Mouse (Mus musculus) kidney, embryonic 16.5 days (tissue): ENCODE data around the gene Ddx46. TPM values are rescaled to one million over a fixed set of nuclear protein-coding genes. Genes with fewer than 3 reads are reported as not detected.

Experiments
- ATAC-seq: fragments of 200-750 bp; cut with Nextera tagmentation; 2 replicates; pipeline ENCODE4 v1.8.0; 2017; ENCODE audit warnings: moderate TSS enrichment; ENCODE audit not compliant: low FRiP score, low TSS enrichment
- H3K27ac ChIP-seq: fragments of 300-500 bp; sonication (generic); 2 replicates; pipeline ENCODE4 v1.5.1; 2014; ENCODE audit warnings: low read length
- H3K27me3 ChIP-seq: fragments of 300-500 bp; sonication (generic); 2 replicates; pipeline ENCODE4 v1.6.1; 2014; ENCODE audit warnings: low read length, control low read depth, mixed read lengths; ENCODE audit not compliant: insufficient read depth
- H3K36me3 ChIP-seq: fragments of 300-500 bp; sonication (generic); 2 replicates; pipeline ENCODE4 v1.6.1; 2014; ENCODE audit warnings: low read length, control low read depth, mixed read lengths; ENCODE audit not compliant: insufficient read depth
- H3K4me1 ChIP-seq: fragments of 300-500 bp; sonication (generic); 2 replicates; pipeline ENCODE4 v1.6.1; 2014; ENCODE audit warnings: low read length, control low read depth, mixed read lengths; ENCODE audit not compliant: insufficient read depth
- H3K4me2 ChIP-seq: fragments of 300-500 bp; sonication (generic); replicated peaks from 2 replicates; pipeline ENCODE4 v1.6.1; 2014; ENCODE audit warnings: low read depth, low read length
- H3K4me3 ChIP-seq: fragments of 300-500 bp; sonication (generic); 2 replicates; pipeline ENCODE4 v1.5.1; 2014; ENCODE audit warnings: mild to moderate bottlenecking, low read length
- H3K9ac ChIP-seq: fragments of 300-500 bp; sonication (generic); replicated peaks from 2 replicates; pipeline ENCODE4 v1.6.1; 2014; ENCODE audit warnings: low read length
- H3K9me3 ChIP-seq: fragments of 300-500 bp; sonication (generic); 2 replicates; pipeline ENCODE4 v1.6.1; 2016; ENCODE audit warnings: low read length, control low read depth
- WGBS: fragments of 180-500 bp; shearing (Covaris S2); extraction: QIAGEN DNeasy Blood & Tissue Kit; methylation state at CpG from one replicate; pipeline ENCODE4 v1.1.7; 2014; 5-methylcytosine and 5-hydroxymethylcytosine counted together
- polyA plus RNA-seq: library from polyadenylated mRNA; unstranded; fragments of >200 nt; fragmentation: Nextera tagmentation; extraction: Ambion mirVana; gene quantifications from 2 replicates; pipeline ENCODE4 v1.2.1, GENCODE M21; 2015

Gene Ddx46
- polyA plus RNA-seq, 1 experiment from 2014 or later: 37.5 TPM

DNA sequence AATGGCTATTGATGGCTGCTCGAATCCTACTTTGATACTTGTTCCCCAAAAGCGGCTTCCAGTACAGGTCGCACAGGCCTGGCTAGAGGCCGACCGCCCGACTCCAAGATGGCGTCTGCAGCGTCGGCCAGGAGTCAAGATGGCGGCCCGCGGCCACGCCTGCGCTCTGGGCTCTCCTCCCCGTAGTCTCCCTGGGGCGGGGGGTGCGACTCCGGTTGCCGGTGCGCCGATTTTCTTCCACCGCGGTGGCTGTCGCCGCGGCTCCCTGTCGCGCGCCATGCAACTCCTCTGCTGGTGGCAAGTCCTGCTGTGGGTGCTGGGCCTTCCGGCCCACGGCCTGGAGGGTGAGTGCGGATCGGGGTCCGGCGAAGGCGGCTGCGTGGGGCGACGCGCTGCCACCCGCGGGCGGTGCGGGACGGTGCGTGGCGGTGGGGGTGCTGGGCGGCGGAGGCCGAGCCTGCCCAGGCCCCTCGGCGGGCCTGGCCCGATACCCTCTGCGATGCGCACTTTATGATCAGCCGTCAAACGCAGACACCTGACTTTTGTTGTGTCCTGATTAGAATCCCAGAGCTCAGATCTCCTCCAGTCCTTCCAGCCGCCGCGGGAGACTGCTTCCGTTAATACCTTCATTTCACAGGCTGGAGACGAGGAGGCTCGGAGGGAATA, 79.8 kb downstream of the Ddx46 start, which contains the start of gene Txndc15:
Gene Txndc15 (plus strand): TSS at position 150 of the 666 bp plus-strand sequence.
- H3K9me3 ChIP-seq: no peaks in the 10 kb centered on the region
- H3K9ac ChIP-seq: peak within 1 kb of the TSS; percentile 89
- peaks cover 13% of the 10 kb centered on the region; the same call in 1 of the 2 replicates for H3K36me3 ChIP-seq
- peaks cover 6% of the 10 kb centered on the region; the same call in 1 of the 2 replicates for H3K4me1 ChIP-seq
- peak within 1 kb of the TSS; percentile 88 for H3K27ac ChIP-seq
- H3K4me2 ChIP-seq: peak within 1 kb of the TSS; percentile 66
- peak; percentile 93 for ATAC-seq
- peak within 1 kb of the TSS; percentile 80 for H3K4me3 ChIP-seq
- under 1% methylated on average over 63 of the region's 63 CpGs for WGBS
- no peaks in the 10 kb centered on the region for H3K27me3 ChIP-seq

DNA sequence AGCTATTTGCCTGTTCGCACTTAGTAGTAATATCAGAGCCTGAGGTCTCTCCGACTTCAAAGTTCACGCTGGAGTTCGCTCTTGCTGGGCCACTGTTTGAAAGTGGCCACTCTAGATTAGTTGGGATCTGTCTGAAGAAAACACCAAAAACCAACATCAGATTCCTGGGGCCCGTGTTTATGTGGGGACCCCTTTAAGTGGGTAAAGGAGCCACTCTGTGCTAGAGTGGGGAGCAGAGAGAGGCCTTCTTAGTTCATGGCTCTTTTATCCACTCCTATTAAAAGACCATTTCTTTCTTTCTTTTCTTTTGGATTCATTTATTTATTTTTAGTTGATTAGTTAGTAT, 80.3 kb downstream of the Ddx46 start:
- peak overlapping the region; percentile 89 for H3K9ac ChIP-seq
- H3K36me3 ChIP-seq: peaks cover 18% of the 10 kb centered on the region
- peaks cover 6% of the 10 kb centered on the region; the same call in 1 of the 2 replicates for H3K4me1 ChIP-seq
- no peak for ATAC-seq
- H3K4me3 ChIP-seq: peak overlapping the region; percentile 80
- peak overlapping the region; percentile 88 for H3K27ac ChIP-seq
- 1% methylated on average over 5 of the region's 5 CpGs for WGBS
- H3K9me3 ChIP-seq: no peaks in the 10 kb centered on the region
- H3K27me3 ChIP-seq: no peaks in the 10 kb centered on the region
- H3K4me2 ChIP-seq: peak overlapping the region; percentile 66

DNA sequence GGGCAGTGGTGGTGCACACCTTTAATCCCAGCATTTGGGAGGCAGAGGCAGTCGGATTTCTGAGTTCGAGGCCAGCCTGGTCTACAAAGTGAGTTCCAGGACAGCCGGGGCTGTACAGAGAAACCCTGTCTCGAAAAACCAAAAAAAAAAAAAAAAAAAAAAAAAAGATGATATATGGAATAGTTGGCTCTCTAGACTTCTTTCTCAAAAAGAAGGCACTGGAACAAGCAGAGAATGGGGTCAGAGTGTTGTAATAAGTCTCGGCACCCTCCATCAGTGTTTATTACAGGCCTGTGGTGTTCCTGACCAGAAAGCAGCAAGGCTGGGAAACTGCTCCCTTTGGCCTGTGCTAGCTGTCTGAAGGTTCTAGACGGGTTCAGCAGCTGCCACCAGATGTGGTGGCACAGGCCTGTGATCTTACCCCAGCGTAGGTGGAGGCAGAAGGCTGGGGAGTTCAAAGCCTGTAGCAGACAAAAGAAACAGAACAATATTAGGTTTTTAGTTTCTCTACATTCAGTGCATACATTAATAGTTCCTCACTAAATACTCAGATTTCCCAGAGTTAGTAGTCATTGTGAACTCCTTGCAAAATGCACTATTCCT, 81.2 kb downstream of the Ddx46 start:
- Histone ChIP-seq H3K36me3 (peaks cover 20% of the 10 kb centered on the region), H3K27me3 (no peaks in the 10 kb centered on the region), H3K4me3 (0 out of 2 replicates have a peak overlapping the region, but pooled peaks have one; percentile 80), H3K4me1 (peaks cover 6% of the 10 kb centered on the region; the same call in 1 of the 2 replicates), H3K9me3 (no peaks in the 10 kb centered on the region), H3K4me2 (peak overlapping the region; percentile 66; the same call in 1 of the 2 replicates), H3K27ac (no peak overlapping the region), H3K9ac (0 out of 2 replicates have a peak overlapping the region, but pooled peaks have one; percentile 43)
- no peak for ATAC-seq
- 79% methylated on average over 7 of the region's 7 CpGs for WGBS

DNA sequence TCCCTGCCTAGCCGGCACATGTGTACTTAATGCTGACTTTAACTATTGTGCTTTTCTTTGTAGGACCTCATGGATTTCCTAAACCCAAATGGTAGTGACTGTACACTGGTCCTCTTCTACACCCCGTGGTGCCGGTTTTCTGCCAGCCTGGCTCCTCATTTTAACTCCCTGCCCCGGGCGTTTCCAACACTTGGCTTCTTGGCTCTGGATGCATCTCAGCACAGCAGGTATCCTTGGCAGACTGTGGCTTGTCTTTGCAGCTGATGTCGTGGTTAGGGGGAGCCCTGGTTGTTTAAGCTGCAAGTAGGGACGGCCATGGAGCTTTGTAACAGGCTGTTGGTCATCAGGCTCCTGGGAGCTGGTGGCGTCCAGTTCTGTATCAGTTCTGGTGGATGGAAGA, 86.7 kb downstream of the Ddx46 start:
- H3K4me2 ChIP-seq: no peak overlapping the region
- ATAC-seq: no peak
- no peaks in the 10 kb centered on the region for H3K9me3 ChIP-seq
- no peak overlapping the region for H3K4me3 ChIP-seq
- H3K36me3 ChIP-seq: peaks cover 36% of the 10 kb centered on the region
- H3K4me1 ChIP-seq: no peaks in the 10 kb centered on the region
- no peak overlapping the region for H3K27ac ChIP-seq
- H3K27me3 ChIP-seq: no peaks in the 10 kb centered on the region
- no peak overlapping the region for H3K9ac ChIP-seq
- 78% methylated on average over 8 of the region's 8 CpGs for WGBS

DNA sequence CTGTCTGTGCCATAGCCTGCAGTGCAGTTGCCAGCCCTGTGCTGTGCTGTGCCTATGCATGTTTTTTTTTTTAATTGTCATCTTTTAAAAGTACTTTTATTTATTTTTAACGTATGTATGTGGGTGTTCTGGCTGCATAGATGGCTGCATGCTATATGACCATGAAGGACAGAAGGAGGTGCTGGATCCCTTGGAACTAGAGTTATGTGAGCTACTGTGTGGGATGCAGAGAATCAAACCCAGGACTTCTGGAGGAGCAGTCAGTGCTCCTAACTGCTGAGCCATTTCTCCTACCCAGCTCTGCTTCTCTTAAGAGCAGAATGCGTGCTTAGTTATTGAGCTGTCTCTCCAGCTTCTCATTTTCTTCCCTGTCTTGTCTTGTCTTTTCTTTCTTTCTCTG, 87.2 kb downstream of the Ddx46 start:
- no peak overlapping the region for H3K9ac ChIP-seq
- H3K36me3 ChIP-seq: peaks cover 36% of the 10 kb centered on the region
- no peaks in the 10 kb centered on the region for H3K27me3 ChIP-seq
- 93% methylated on average over 2 of the region's 2 CpGs for WGBS
- ATAC-seq: no peak
- no peaks in the 10 kb centered on the region for H3K9me3 ChIP-seq
- no peaks in the 10 kb centered on the region for H3K4me1 ChIP-seq
- no peak overlapping the region for H3K4me2 ChIP-seq
- no peak overlapping the region for H3K27ac ChIP-seq
- no peak overlapping the region for H3K4me3 ChIP-seq

DNA sequence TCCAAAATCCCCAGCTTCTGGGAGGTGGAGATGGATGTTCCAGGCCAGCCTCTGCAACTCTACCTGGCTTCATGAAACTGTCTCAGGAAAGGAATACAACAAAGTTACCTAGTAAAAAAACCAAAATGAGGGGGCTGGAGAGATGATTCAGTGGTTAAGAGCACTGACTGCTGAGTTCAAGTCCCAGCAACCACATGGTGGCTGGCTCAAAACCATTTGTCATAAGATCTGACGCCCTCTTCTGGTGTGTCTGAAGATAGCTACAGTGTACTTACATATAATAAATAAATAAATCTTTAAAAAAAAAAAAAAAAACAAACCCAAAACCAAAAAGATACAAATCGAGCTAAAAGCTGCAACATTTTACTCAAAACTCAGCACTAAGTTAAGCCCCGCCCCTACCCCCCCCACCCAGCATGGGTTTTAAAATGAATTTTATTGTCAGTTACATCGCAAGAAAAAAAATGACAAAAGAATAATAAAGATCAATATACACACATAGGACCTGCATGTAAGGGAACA, 91.8 kb downstream of the Ddx46 start:
- ATAC-seq: no peak
- H3K4me2 ChIP-seq: peak overlapping the region; percentile 53
- 11% methylated on average over 4 of the region's 4 CpGs for WGBS

DNA sequence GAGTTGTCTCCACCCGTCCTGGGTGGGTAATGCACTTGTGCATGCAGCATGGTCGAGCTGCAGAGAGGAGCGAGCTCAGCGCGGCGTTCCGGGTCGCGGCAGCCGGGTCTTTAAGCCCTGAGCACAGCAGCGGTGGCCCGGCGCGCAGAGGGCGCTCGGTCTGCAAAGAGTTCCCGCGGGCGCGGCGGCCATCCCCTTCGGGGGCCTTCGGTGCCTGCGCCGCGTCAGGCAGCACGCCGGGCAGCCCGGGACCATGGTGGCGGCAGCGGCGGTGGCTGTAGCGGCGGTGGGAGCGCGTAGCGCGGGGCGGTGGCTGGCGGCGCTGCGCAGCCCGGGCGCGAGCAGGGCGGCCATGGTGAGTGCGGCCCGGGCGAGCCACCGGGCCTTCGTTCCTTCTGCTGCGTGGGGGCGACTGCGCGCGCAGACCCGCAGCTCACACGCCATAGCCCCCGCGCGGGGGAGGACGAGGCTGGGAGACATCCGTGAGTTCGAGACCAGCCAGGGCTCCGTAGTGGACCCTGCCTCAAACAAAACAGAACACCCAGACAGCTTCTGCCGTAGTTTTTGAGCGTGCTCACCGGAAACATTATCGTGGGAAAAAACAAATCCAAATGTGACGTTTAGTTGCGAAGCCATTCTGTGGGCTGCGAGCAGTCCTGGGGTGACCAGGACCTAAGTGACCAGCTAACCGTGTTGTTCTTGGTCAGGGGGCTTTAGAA, 92.5 kb downstream of the Ddx46 start, which contains the start of gene Pcbd2:
Gene Pcbd2 (plus strand): TSS at position 249 of the 719 bp plus-strand sequence.
- Histone ChIP-seq H3K9me3 (no peaks in the 10 kb centered on the region), H3K27me3 (no peaks in the 10 kb centered on the region), H3K4me1 (no peaks in the 10 kb centered on the region), H3K36me3 (peaks cover 10% of the 10 kb centered on the region), H3K27ac (peak within 1 kb of the TSS; percentile 96), H3K9ac (peak within 1 kb of the TSS; percentile 71), H3K4me3 (peak within 1 kb of the TSS; percentile 56), H3K4me2 (peak within 1 kb of the TSS; percentile 53)
- peak; percentile 94 for ATAC-seq
- WGBS: under 1% methylated on average over 70 of the region's 73 CpGs

More for the DNA sequence above, 91.8 kb downstream of the Ddx46 start:
- H3K27me3 ChIP-seq: no peaks in the 10 kb centered on the region
- H3K27ac ChIP-seq: peak overlapping the region; percentile 96
- peak overlapping the region; percentile 56 for H3K4me3 ChIP-seq
- no peaks in the 10 kb centered on the region for H3K9me3 ChIP-seq
- no peaks in the 10 kb centered on the region for H3K4me1 ChIP-seq
- H3K9ac ChIP-seq: peak overlapping the region; percentile 71
- peaks cover 15% of the 10 kb centered on the region for H3K36me3 ChIP-seq

GRCm38 (mm10) chr13:55727839-55728238, 93.0 kb downstream of the Ddx46 start:
- Histone ChIP-seq H3K9me3 (no peaks in the 10 kb centered on the region), H3K27me3 (no peaks in the 10 kb centered on the region), H3K4me1 (no peaks in the 10 kb centered on the region), H3K27ac (peak overlapping the region; percentile 96), H3K9ac (peak overlapping the region; percentile 71), H3K4me2 (peak overlapping the region; percentile 53), H3K4me3 (peak overlapping the region; percentile 56), H3K36me3 (peaks cover 10% of the 10 kb centered on the region)
- WGBS: 3% methylated on average over 19 of the region's 19 CpGs
- peak; percentile 88 for ATAC-seq

GRCm38 (mm10) chr13:55730716-55731115, 95.9 kb downstream of the Ddx46 start:
- no peaks in the 10 kb centered on the region for H3K4me1 ChIP-seq
- ATAC-seq: no peak
- 88% methylated on average over 7 of the region's 7 CpGs for WGBS

More at GRCm38 (mm10) chr13:55730716-55731115, 95.9 kb downstream of the Ddx46 start:
- Histone ChIP-seq H3K9me3 (no peaks in the 10 kb centered on the region), H3K4me2 (no peak overlapping the region), H3K4me3 (no peak overlapping the region), H3K9ac (no peak overlapping the region), H3K27me3 (no peaks in the 10 kb centered on the region), H3K36me3 (0 out of 2 replicates have a peak, but pooled peaks cover 2% of the 10 kb centered on the region), H3K27ac (no peak overlapping the region)
